Mouse (Mus musculus) lung, adult 2 months (tissue): ENCODE results near the gene Tubb1.

ENCODE experiments used
- CTCF ChIP-seq: fragments of 200-500 bp; IDR thresholded peaks from 2 replicates; pipeline ENCODE4 v1.5.1; 2011; ENCODE audit warnings: mild to moderate bottlenecking, low read length, control low read depth; ENCODE audit not compliant: insufficient read depth
- POLR2A ChIP-seq: fragments of 200-500 bp; IDR thresholded peaks from 2 replicates; pipeline ENCODE4 v1.6.1; 2011; ENCODE audit warnings: low read depth, mild to moderate bottlenecking, control low read depth, low read length, borderline replicate concordance; ENCODE audit errors: extremely low read depth

GRCm38 (mm10) chr2:174434943-174435342 lies 15.6 kb upstream of the Tubb1 start:
- TF ChIP-seq CTCF: no peak
- no peak for TF ChIP-seq POLR2A
